Mouse (Mus musculus): ENCODE results near the gene Derl2.

The Derl2 gene

DNA sequence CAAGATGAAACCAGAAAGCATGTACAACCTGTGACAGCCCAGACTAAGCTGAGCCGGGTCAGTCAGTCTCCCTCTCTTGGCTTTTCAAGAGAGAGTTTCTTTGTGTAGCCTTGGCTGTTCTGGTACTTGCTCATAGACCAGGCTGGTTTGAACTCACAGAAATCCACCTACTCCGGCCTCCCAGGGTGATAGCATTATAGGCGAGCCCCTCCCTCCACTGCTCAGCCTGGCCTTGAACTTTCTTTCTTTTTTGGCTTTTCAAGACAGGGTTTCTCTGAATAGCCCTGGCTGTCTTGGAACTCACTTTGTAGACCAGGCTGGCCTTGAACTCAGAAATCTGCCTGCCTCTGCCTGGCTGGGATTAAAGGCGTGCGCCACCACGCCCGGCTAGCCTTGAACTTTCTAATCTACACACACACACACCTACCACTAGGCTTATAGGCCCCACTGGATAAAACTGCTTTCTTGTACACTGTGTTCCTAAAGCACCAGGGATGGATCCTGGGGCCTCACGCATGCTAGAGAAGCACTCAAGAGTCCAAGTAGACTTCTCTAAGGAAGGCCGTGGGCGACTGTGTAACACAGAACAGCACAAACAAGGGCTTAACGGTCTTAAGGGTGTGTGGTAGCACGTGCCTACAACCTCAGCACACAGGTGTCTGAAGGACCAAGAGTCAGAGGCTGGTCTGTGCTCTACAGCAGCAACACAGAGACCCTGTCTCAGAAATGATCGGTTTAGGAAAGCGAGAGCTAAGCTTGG is 38.7 kb downstream of the Derl2 start:
- DNase-seq = no peak

- DNase-seq = no peak
These were observed 39.4 kb downstream of the Derl2 start for GRCm38 (mm10) chr11:70980232-70980631.

GRCm38 (mm10) chr11:70977293-70977692 is 42.3 kb downstream of the Derl2 start:
- no peak for DNase-seq

GRCm38 (mm10) chr11:70975193-70975592 is 44.4 kb downstream of the Derl2 start:
- DNase-seq = no peak

DNA sequence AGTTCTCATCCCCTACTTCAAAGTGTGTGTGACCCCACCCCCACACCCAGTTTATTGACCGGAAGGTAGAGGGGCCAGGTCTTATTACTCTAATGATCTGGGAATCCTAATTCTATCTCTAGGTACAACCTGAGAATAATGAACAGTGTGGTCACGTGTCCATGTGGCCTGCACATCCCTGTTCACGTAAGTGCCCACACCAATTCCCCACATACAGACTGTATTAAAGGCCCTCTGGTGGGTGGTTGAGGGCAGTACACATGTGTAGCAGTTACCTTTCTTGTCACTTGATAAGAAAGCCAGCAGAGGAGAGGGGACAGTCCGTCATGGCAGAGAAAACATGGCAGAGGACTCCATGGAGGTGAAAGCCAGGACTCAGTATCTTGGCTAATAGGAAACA is 45.7 kb downstream of the Derl2 start:
- no peak for DNase-seq

- no peak for DNase-seq
These were observed 47.1 kb downstream of the Derl2 start for GRCm38 (mm10) chr11:70972586-70972985.

GRCm38 (mm10) chr11:70970560-70971540 is 48.8 kb downstream of the Derl2 start:
- DNase-seq = no peak

DNA sequence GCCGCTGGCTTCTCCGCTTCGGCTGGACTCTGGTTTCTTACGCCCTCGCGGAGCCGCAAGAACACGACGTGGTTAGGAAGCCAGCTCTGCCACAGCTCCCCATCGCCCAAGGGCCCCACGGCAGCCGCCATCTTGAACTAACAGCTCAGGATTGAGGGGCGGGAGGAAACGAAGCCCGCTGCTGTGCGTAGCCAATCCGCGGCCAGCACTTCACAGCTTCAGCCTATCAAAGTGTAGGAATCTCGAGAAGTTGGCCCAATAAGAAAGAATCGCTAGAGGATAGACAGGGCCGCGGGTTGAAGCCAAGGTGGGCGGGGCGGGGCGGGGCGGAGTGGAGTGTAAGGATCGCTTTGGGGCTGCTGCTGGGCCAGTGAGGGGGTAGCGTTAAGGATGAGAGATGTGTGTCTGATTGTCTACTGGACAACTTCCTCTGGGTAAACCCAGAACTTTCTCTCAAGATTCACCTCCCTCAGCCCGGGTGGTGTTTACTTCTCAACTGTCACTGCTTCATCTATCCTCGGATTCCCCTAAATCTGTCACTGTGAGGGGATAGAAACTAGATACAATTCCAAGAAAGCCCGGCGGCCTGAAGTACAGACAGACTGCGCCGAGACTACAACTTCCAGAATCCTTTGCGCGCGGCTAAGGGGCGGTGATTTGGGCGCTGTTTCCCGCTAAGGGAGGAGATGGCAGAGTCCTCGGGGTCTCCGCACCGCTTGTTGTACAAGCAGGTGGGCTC is 49.7 kb downstream of the Derl2 start, which contains the start of the genes Nup88 and Rpain:
Gene Nup88 (minus strand): TSS at position 153 of the 739 bp plus-strand sequence.
Gene Rpain (plus strand): TSS at position 393 of the 739 bp plus-strand sequence.
- DNase-seq = peak; percentile 96

DNA sequence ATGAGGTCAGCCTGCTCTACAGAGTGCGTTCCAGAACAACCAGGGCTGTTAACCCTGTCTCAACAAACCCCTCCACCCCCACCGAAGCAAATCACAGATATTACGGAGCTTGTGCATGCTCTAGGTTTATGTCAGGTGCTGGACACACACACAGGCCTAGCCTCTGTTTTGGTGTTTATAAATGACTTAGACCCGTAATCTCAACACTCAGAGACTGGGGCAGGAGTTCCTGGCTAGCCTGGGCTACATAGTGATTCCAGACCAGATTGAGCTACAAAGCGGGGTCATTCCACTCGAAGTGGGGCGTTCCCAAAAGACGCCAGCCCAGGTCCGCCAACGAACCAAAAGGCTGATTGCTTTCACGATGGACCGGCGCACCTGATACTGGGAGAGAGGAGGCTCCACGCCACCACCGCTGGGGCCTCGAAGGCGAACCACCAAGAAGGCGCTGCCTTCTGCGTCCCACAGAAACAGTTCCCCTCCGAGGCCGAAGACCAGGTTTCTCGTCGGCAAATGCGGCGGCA is 50.3 kb downstream of the Derl2 start:
- DNase-seq = no peak

GRCm38 (mm10) chr11:70964222-70964907 is 55.3 kb downstream of the Derl2 start:
- no peak for DNase-seq

DNA sequence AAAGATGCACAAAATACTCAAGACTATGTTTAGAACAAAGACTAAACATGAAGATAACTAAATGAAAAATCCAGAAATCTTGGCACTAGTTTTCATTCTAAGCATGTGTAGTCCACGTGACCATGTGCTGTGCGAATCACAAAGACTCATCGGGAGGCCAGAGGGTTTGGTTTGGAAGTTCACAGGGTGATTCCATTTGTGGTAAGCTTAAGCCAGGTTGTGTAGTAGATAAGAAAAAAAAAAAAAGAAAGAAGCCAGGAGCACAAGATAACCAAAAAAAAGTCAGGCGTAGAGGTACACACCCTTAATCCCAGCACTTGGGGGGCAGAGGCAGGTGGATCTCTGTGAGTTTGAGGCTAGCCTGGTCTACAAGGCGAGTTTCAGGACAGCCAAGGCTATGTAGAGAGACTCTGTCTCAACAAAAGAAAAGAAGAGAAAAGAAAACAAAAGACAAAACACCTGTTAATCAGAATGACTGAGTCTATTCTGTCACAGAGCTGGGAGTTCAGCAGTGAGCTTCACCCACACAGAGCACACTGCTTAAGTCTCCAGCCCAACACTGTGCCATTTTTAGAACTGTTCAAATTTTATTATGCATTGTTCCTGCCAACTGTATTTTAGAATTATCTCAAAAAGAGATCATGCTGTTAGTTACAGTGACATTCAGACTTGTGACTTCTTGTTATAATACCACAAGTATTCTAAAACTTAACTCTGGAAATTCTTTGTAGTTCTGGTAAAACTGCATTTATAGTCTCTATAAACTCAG is 58.7 kb downstream of the Derl2 start:
- DNase-seq = no peak

Measured in kidney, adult 11 months (tissue).